In genomic region chr3:51178158-51178557, GRCm38 (mm10) we compare ENCODE assay signal across 14 mouse cellular contexts. TPM values are rescaled to one million over a fixed set of nuclear protein-coding genes. Genes with fewer than 3 reads are reported as not detected.
A peak's percentile ranks its signal among the peaks of the same experiment; 100 is the strongest.
DNase-seq lines count a peak whose midpoint lies in the region; ATAC-seq and TF ChIP-seq lines count a peak whose summit lies in the region.
"Had no signal": no experiment of that assay in that cellular context is flagged by ENCODE, and none has a peak within 500 bp of the region (broad histone marks: within the 10 kb centered on the region; RNA-seq: fewer than 3 reads in every experiment).

No protein-coding gene starts in this region.

- TF ChIP-seq CTCF in forebrain, postnatal 0 days (IDR thresholded peaks at IDR 0.05; ENCODE audit: low read depth): peak; percentile 61
- peak; percentile 73 for TF ChIP-seq CTCF in layer of hippocampus, adult 2 months (conservative IDR thresholded peaks at IDR 0.05)
- TF ChIP-seq CTCF in E14TG2a.4 (conservative IDR thresholded peaks at IDR 0.05; ENCODE audit: low read length): 0 out of 2 replicates have a peak, but pooled peaks have one; percentile 6

- 0 out of 2 replicates have a peak, but pooled peaks have one; percentile 66 for ATAC-seq in forebrain, postnatal 0 days

- no peak overlapping the region for H3K9ac ChIP-seq in forebrain, postnatal 0 days
- H3K9ac ChIP-seq: heart, embryonic 12.5 days; hindbrain, embryonic 15.5 days; liver, embryonic 14.5 days had no signal

- H3K27ac ChIP-seq in forebrain, postnatal 0 days (ENCODE audit: low read depth, low read length): no peak overlapping the region
- H3K27ac ChIP-seq in forebrain, embryonic 10.5 days: no peak overlapping the region
- H3K27ac ChIP-seq in layer of hippocampus, adult 2 months: no peak overlapping the region
- H3K27ac ChIP-seq: hindbrain, embryonic 15.5 days; liver, embryonic 14.5 days had no signal

- no peak overlapping the region for H3K4me2 ChIP-seq in forebrain, postnatal 0 days (ENCODE audit: low read depth)
- H3K4me2 ChIP-seq: heart, embryonic 12.5 days; hindbrain, embryonic 15.5 days had no signal

- H3K9me3 ChIP-seq in forebrain, postnatal 0 days (ENCODE audit: low read length): no peaks in the 10 kb centered on the region
- H3K9me3 ChIP-seq in forebrain, embryonic 10.5 days: no peaks in the 10 kb centered on the region
- no peaks in the 10 kb centered on the region for H3K9me3 ChIP-seq in E14TG2a.4 (ENCODE audit: low read length)
- H3K9me3 ChIP-seq: heart, embryonic 12.5 days; hindbrain, embryonic 15.5 days had no signal

- 28% methylated on average over 10 of the region's 10 CpGs for WGBS in forebrain, postnatal 0 days
- WGBS in forebrain, embryonic 10.5 days: 43% methylated on average over 10 of the region's 10 CpGs

- H3K36me3 ChIP-seq in forebrain, postnatal 0 days (ENCODE audit: insufficient read depth): no peaks in the 10 kb centered on the region
- H3K36me3 ChIP-seq in forebrain, embryonic 10.5 days (replicated peaks): no peaks in the 10 kb centered on the region
- no peaks in the 10 kb centered on the region for H3K36me3 ChIP-seq in E14TG2a.4 (ENCODE audit: insufficient read depth, low read length)
- H3K36me3 ChIP-seq: heart, embryonic 12.5 days; hindbrain, embryonic 15.5 days had no signal

- no peak overlapping the region for H3K4me3 ChIP-seq in forebrain, postnatal 0 days (ENCODE audit: low read depth, low read length)
- no peak overlapping the region for H3K4me3 ChIP-seq in forebrain, embryonic 10.5 days
- H3K4me3 ChIP-seq in layer of hippocampus, adult 2 months: no peak overlapping the region
- no peak overlapping the region for H3K4me3 ChIP-seq in E14TG2a.4 (replicated peaks; ENCODE audit: low read length)
- H3K4me3 ChIP-seq: heart, embryonic 12.5 days; hindbrain, embryonic 15.5 days had no signal

- peak; percentile 74 for DNase-seq in forebrain, postnatal 0 days
- no peak for DNase-seq in forebrain, embryonic 10.5 days (ENCODE audit: extremely low spot score, low spot score)
- DNase-seq in layer of hippocampus, adult 2 months (ENCODE audit: low spot score in 2 of 2): peak; percentile 26
- no peak for DNase-seq in layer of hippocampus, adult 8-10 months (ENCODE audit: low spot score in 2 of 2)
- DNase-seq in R1 (ENCODE audit: low read depth, low spot score): peak; percentile 43
- no peak for DNase-seq in frontal cortex, postnatal 10 days (ENCODE audit: low spot score in 2 of 2)
- DNase-seq: adrenal gland, postnatal 36 days; cerebellum, adult 8-10 months; kidney, postnatal 14 days; thymus, postnatal 25 days had no signal

- H3K27me3 ChIP-seq in forebrain, postnatal 0 days (ENCODE audit: insufficient read depth, low read length): no peaks in the 10 kb centered on the region
- H3K27me3 ChIP-seq in forebrain, embryonic 10.5 days (ENCODE audit: poor library complexity, severe bottlenecking): no peaks in the 10 kb centered on the region
- H3K27me3 ChIP-seq in E14TG2a.4 (ENCODE audit: insufficient read depth, low read length): no peaks in the 10 kb centered on the region
- H3K27me3 ChIP-seq: heart, embryonic 12.5 days; hindbrain, embryonic 15.5 days had no signal

- H3K4me1 ChIP-seq in forebrain, postnatal 0 days (ENCODE audit: insufficient read depth): no peaks in the 10 kb centered on the region
- peaks cover 8% of the 10 kb centered on the region; the same call in 1 of the 2 replicates for H3K4me1 ChIP-seq in forebrain, embryonic 10.5 days
- peaks cover 8% of the 10 kb centered on the region for H3K4me1 ChIP-seq in E14TG2a.4 (replicated peaks; ENCODE audit: low read depth, low read length)
- H3K4me1 ChIP-seq: heart, embryonic 12.5 days; hindbrain, embryonic 15.5 days had no signal

RNA-seq across cellular contexts. Expression of gene Noct, which starts 46.1 kb away (rescaled TPM):
- total RNA-seq in forebrain, postnatal 0 days (2014; rRNA removed): 31.5 and 33.7 TPM in 2 replicates
- 27.0 and 32.6 TPM in 2 replicates for polyA plus RNA-seq in forebrain, postnatal 0 days (2015; fragmentation: Nextera tagmentation; extraction: Ambion mirVana)
- 11.2 and 11.3 TPM in 2 replicates for polyA plus RNA-seq in forebrain, embryonic 10.5 days (2016; fragmentation: Nextera tagmentation; extraction: Ambion mirVana)
- total RNA-seq in layer of hippocampus, adult 2 months (2021): 10 to 100 TPM; 57.2 to 61.0 TPM
- 10 to 100 TPM; 51.9 to 55.4 (median 52.9) TPM for total RNA-seq in layer of hippocampus, adult 8-10 months (2022)

Comparison
In these comparisons a context has a peak if more than half of its experiments do, and no peak if none do; other contexts are left out.
1. DNase-seq: peak in forebrain, postnatal 0 days (single experiment), layer of hippocampus, adult 2 months (2 of 2) and R1 (single experiment); none in forebrain, embryonic 10.5 days (single experiment), layer of hippocampus, adult 8-10 months (0 of 2) and frontal cortex, postnatal 10 days (0 of 2).
2. CTCF ChIP-seq: peak in every context shown above with its lines; median percentile 73 in layer of hippocampus, adult 2 months; 61 in forebrain, postnatal 0 days; 6 in E14TG2a.4.